Mouse (Mus musculus): ENCODE data around the gene Gprc5a.

The Gprc5a gene

GRCm38 (mm10) chr6:135029246-135029645, 36.2 kb upstream of the Gprc5a start:
- Histone ChIP-seq H3K4me3 (replicated peaks; ENCODE audit: low read length) (no peak overlapping the region), H3K9me3 (ENCODE audit: low read length) (no peaks in the 10 kb centered on the region)
- TF ChIP-seq NANOG (IDR thresholded peaks at IDR 0.05; ENCODE audit: borderline replicate concordance, low read length) (no peak), CTCF (conservative IDR thresholded peaks at IDR 0.05; ENCODE audit: low read length) (no peak), POU5F1 (IDR thresholded peaks at IDR 0.05; ENCODE audit: borderline replicate concordance, low read length) (no peak)

GRCm38 (mm10) chr6:135038674-135039073, 26.8 kb upstream of the Gprc5a start:
- no peaks in the 10 kb centered on the region for H3K36me3 ChIP-seq (ENCODE audit: insufficient read depth, low read length)
- peaks cover 42% of the 10 kb centered on the region for H3K4me1 ChIP-seq (replicated peaks; ENCODE audit: low read depth, low read length)
- no peak overlapping the region for H3K4me3 ChIP-seq (replicated peaks; ENCODE audit: low read length)
- no peaks in the 10 kb centered on the region for H3K27me3 ChIP-seq (ENCODE audit: insufficient read depth, low read length)
- TF ChIP-seq NANOG (IDR thresholded peaks at IDR 0.05; ENCODE audit: borderline replicate concordance, low read length), result no peak
- no peak for TF ChIP-seq CTCF (conservative IDR thresholded peaks at IDR 0.05; ENCODE audit: low read length)
- TF ChIP-seq POU5F1 (IDR thresholded peaks at IDR 0.05; ENCODE audit: borderline replicate concordance, low read length), result no peak
- peaks cover 10% of the 10 kb centered on the region for H3K9me3 ChIP-seq (ENCODE audit: low read length)

More at GRCm38 (mm10) chr6:135029246-135029645, 36.2 kb upstream of the Gprc5a start:
- no peaks in the 10 kb centered on the region for H3K27me3 ChIP-seq (ENCODE audit: insufficient read depth, low read length)
- H3K4me1 ChIP-seq (replicated peaks; ENCODE audit: low read depth, low read length), result peaks cover 8% of the 10 kb centered on the region; the same call in 1 of the 2 replicates
- H3K36me3 ChIP-seq (ENCODE audit: insufficient read depth, low read length), result peaks cover 2% of the 10 kb centered on the region

- peaks cover 10% of the 10 kb centered on the region for H3K9me3 ChIP-seq (ENCODE audit: low read length)
- 0 out of 2 replicates have a peak, but pooled peaks cover 2% of the 10 kb centered on the region for H3K27me3 ChIP-seq (ENCODE audit: insufficient read depth, low read length)
- no peak; the same call in 1 of the 2 replicates for TF ChIP-seq NANOG (IDR thresholded peaks at IDR 0.05; ENCODE audit: borderline replicate concordance, low read length)
- TF ChIP-seq POU5F1 (IDR thresholded peaks at IDR 0.05; ENCODE audit: borderline replicate concordance, low read length), result no peak
- TF ChIP-seq CTCF (conservative IDR thresholded peaks at IDR 0.05; ENCODE audit: low read length), result no peak
- peak overlapping the region; percentile 46 for H3K4me3 ChIP-seq (replicated peaks; ENCODE audit: low read length)
- peaks cover 56% of the 10 kb centered on the region for H3K4me1 ChIP-seq (replicated peaks; ENCODE audit: low read depth, low read length)
- H3K36me3 ChIP-seq (ENCODE audit: insufficient read depth, low read length), result no peaks in the 10 kb centered on the region
Measured at GRCm38 (mm10) chr6:135040275-135040871, 25.1 kb upstream of the Gprc5a start.

- peaks cover 62% of the 10 kb centered on the region for H3K4me1 ChIP-seq (replicated peaks; ENCODE audit: low read depth, low read length)
- no peak for TF ChIP-seq CTCF (conservative IDR thresholded peaks at IDR 0.05; ENCODE audit: low read length)
- no peak for TF ChIP-seq POU5F1 (IDR thresholded peaks at IDR 0.05; ENCODE audit: borderline replicate concordance, low read length)
- peak; percentile 90 for TF ChIP-seq NANOG (IDR thresholded peaks at IDR 0.05; ENCODE audit: borderline replicate concordance, low read length)
- 0 out of 2 replicates have a peak, but pooled peaks cover 2% of the 10 kb centered on the region for H3K27me3 ChIP-seq (ENCODE audit: insufficient read depth, low read length)
- H3K36me3 ChIP-seq (ENCODE audit: insufficient read depth, low read length), result no peaks in the 10 kb centered on the region
- peaks cover 10% of the 10 kb centered on the region for H3K9me3 ChIP-seq (ENCODE audit: low read length)
- H3K4me3 ChIP-seq (replicated peaks; ENCODE audit: low read length), result no peak overlapping the region
Measured at GRCm38 (mm10) chr6:135041930-135042329, 23.5 kb upstream of the Gprc5a start.

GRCm38 (mm10) chr6:135047276-135047675, 18.2 kb upstream of the Gprc5a start:
- Histone ChIP-seq H3K9me3 (ENCODE audit: low read length) (no peaks in the 10 kb centered on the region), H3K36me3 (ENCODE audit: insufficient read depth, low read length) (no peaks in the 10 kb centered on the region), H3K4me3 (replicated peaks; ENCODE audit: low read length) (no peak overlapping the region), H3K4me1 (replicated peaks; ENCODE audit: low read depth, low read length) (peaks cover 48% of the 10 kb centered on the region), H3K27me3 (ENCODE audit: insufficient read depth, low read length) (peaks cover 2% of the 10 kb centered on the region; the same call in 1 of the 2 replicates)
- TF ChIP-seq NANOG (IDR thresholded peaks at IDR 0.05; ENCODE audit: borderline replicate concordance, low read length), result no peak
- TF ChIP-seq POU5F1 (IDR thresholded peaks at IDR 0.05; ENCODE audit: borderline replicate concordance, low read length), result no peak
- TF ChIP-seq CTCF (conservative IDR thresholded peaks at IDR 0.05; ENCODE audit: low read length), result no peak

- Histone ChIP-seq H3K9me3 (ENCODE audit: low read length) (no peaks in the 10 kb centered on the region), H3K4me1 (replicated peaks; ENCODE audit: low read depth, low read length) (peaks cover 42% of the 10 kb centered on the region), H3K36me3 (ENCODE audit: insufficient read depth, low read length) (no peaks in the 10 kb centered on the region), H3K27me3 (ENCODE audit: insufficient read depth, low read length) (peaks cover 2% of the 10 kb centered on the region; the same call in 1 of the 2 replicates), H3K4me3 (replicated peaks; ENCODE audit: low read length) (no peak overlapping the region)
- TF ChIP-seq POU5F1 (IDR thresholded peaks at IDR 0.05; ENCODE audit: borderline replicate concordance, low read length), result no peak
- no peak for TF ChIP-seq CTCF (conservative IDR thresholded peaks at IDR 0.05; ENCODE audit: low read length)
- TF ChIP-seq NANOG (IDR thresholded peaks at IDR 0.05; ENCODE audit: borderline replicate concordance, low read length), result no peak
Measured at GRCm38 (mm10) chr6:135048509-135048908, 16.9 kb upstream of the Gprc5a start.

GRCm38 (mm10) chr6:135048956-135049355, 16.5 kb upstream of the Gprc5a start:
- no peak overlapping the region for H3K4me3 ChIP-seq (replicated peaks; ENCODE audit: low read length)
- peaks cover 2% of the 10 kb centered on the region; the same call in 1 of the 2 replicates for H3K27me3 ChIP-seq (ENCODE audit: insufficient read depth, low read length)
- no peaks in the 10 kb centered on the region for H3K36me3 ChIP-seq (ENCODE audit: insufficient read depth, low read length)
- no peak for TF ChIP-seq POU5F1 (IDR thresholded peaks at IDR 0.05; ENCODE audit: borderline replicate concordance, low read length)
- TF ChIP-seq NANOG (IDR thresholded peaks at IDR 0.05; ENCODE audit: borderline replicate concordance, low read length), result no peak
- no peak for TF ChIP-seq CTCF (conservative IDR thresholded peaks at IDR 0.05; ENCODE audit: low read length)
- peaks cover 44% of the 10 kb centered on the region for H3K4me1 ChIP-seq (replicated peaks; ENCODE audit: low read depth, low read length)
- H3K9me3 ChIP-seq (ENCODE audit: low read length), result no peaks in the 10 kb centered on the region

GRCm38 (mm10) chr6:135053789-135054188, 11.7 kb upstream of the Gprc5a start:
- Histone ChIP-seq H3K36me3 (ENCODE audit: insufficient read depth, low read length) (no peaks in the 10 kb centered on the region), H3K4me3 (replicated peaks; ENCODE audit: low read length) (no peak overlapping the region; the same call in 1 of the 2 replicates), H3K9me3 (ENCODE audit: low read length) (no peaks in the 10 kb centered on the region), H3K4me1 (replicated peaks; ENCODE audit: low read depth, low read length) (peaks cover 23% of the 10 kb centered on the region), H3K27me3 (ENCODE audit: insufficient read depth, low read length) (0 out of 2 replicates have a peak, but pooled peaks cover 5% of the 10 kb centered on the region)
- TF ChIP-seq NANOG (IDR thresholded peaks at IDR 0.05; ENCODE audit: borderline replicate concordance, low read length), result no peak
- no peak for TF ChIP-seq CTCF (conservative IDR thresholded peaks at IDR 0.05; ENCODE audit: low read length)
- TF ChIP-seq POU5F1 (IDR thresholded peaks at IDR 0.05; ENCODE audit: borderline replicate concordance, low read length), result no peak
